Mouse (Mus musculus): ENCODE results near the gene C1galt1. TPM values are rescaled to one million over a fixed set of nuclear protein-coding genes. Genes with fewer than 3 reads are reported as not detected.

Gene C1galt1
- polyA plus RNA-seq, 1 experiment = 22.1 TPM

GRCm38 (mm10) chr6:7859161-7859560 lies 14.5 kb downstream of the C1galt1 start:
- no peak for DNase-seq (ENCODE audit: low spot score)

GRCm38 (mm10) chr6:7861033-7861432 lies 16.4 kb downstream of the C1galt1 start:
- no peak for DNase-seq (ENCODE audit: low spot score)

- DNase-seq (ENCODE audit: low spot score) = no peak
Measured at GRCm38 (mm10) chr6:7863354-7863753, 18.7 kb downstream of the C1galt1 start.

- no peak for DNase-seq (ENCODE audit: low spot score)
Measured at GRCm38 (mm10) chr6:7876836-7877235, 32.2 kb downstream of the C1galt1 start.

- no peak for DNase-seq (ENCODE audit: low spot score)
Measured at GRCm38 (mm10) chr6:7881595-7882128, 37.0 kb downstream of the C1galt1 start.

GRCm38 (mm10) chr6:7882520-7882919 lies 37.9 kb downstream of the C1galt1 start:
- DNase-seq (ENCODE audit: low spot score) = no peak

- no peak for DNase-seq (ENCODE audit: low spot score)
Measured at GRCm38 (mm10) chr6:7885994-7886684, 41.5 kb downstream of the C1galt1 start.

GRCm38 (mm10) chr6:7886685-7887004 lies 42.0 kb downstream of the C1galt1 start:
- DNase-seq (ENCODE audit: low spot score) = no peak

GRCm38 (mm10) chr6:7896339-7896738 lies 51.7 kb downstream of the C1galt1 start:
- no peak for DNase-seq (ENCODE audit: low spot score)

- DNase-seq (ENCODE audit: low spot score) = no peak
Measured at GRCm38 (mm10) chr6:7912015-7912414, 67.4 kb downstream of the C1galt1 start.

Other genes starting within 250 kb of the C1galt1 start
- 18.9 and 21.7 TPM in 2 replicates for gene Asns, start 151.6 kb upstream of the C1galt1 start, polyA plus RNA-seq (2012; rRNA removed)

All from urinary bladder, adult 2 months (tissue).